Mouse (Mus musculus) CH12.LX (cell line): ENCODE data around the gene Rerg. TPM values are rescaled to one million over a fixed set of nuclear protein-coding genes. Genes with fewer than 3 reads are reported as not detected.

Source experiments
- DNase-seq: peaks from one replicate; pipeline ENCODE4 v3.0.0-alpha.2; 2013; ENCODE audit errors: extremely low read depth
- H3K27ac ChIP-seq: 2 replicates; pipeline ENCODE4 v1.5.1; 2012; ENCODE audit warnings: low read depth, mild to moderate bottlenecking, control low read depth, moderate library complexity; ENCODE audit not compliant: insufficient read depth
- H3K27me3 ChIP-seq: replicated peaks from 2 replicates; pipeline ENCODE3; 2012; ENCODE audit warnings: inconsistent platforms
- H3K36me3 ChIP-seq, 2 experiments: replicated peaks in 1 of 2; 2 replicates each; pipeline versions ENCODE3 to v1.6.1; 2012; ENCODE audit warnings: inconsistent platforms in 1 of 2, low read length in 1 of 2, mild to moderate bottlenecking in 1 of 2, mixed read lengths in 1 of 2, moderate library complexity in 1 of 2; ENCODE audit not compliant: control insufficient read depth in 1 of 2, insufficient read depth in 1 of 2
- H3K4me1 ChIP-seq, 2 experiments: 2 replicates each; pipeline ENCODE4 v1.6.1; 2012; ENCODE audit warnings: inconsistent platforms in 1 of 2, moderate library complexity in 1 of 2; ENCODE audit not compliant: insufficient read depth in 2 of 2, control insufficient read depth in 1 of 2
- H3K4me2 ChIP-seq: 2 replicates; pipeline ENCODE4 v1.6.1; 2012; ENCODE audit warnings: low read depth, mild to moderate bottlenecking, control low read depth; ENCODE audit not compliant: poor library complexity, insufficient read depth, severe bottlenecking
- H3K4me3 ChIP-seq, 3 experiments: fragments of 150-350 bp in 1 of 3; sonication (generic) in 1 of 3; replicated peaks in 1 of 3; 2 replicates each; pipeline versions ENCODE3 to v1.5.1; 2011 to 2012; ENCODE audit warnings: low read depth in 2 of 3, low read length in 2 of 3, mild to moderate bottlenecking in 2 of 3, moderate library complexity in 2 of 3, control low read depth in 1 of 3, improper control_type of control experiment in 1 of 3, inconsistent platforms in 1 of 3, mixed read lengths in 1 of 3; ENCODE audit not compliant: poor library complexity in 1 of 3
- H3K79me2 ChIP-seq: replicated peaks from 2 replicates; pipeline ENCODE4 v1.6.1; 2012; ENCODE audit warnings: mild to moderate bottlenecking, moderate library complexity; ENCODE audit not compliant: control insufficient read depth, poor library complexity, insufficient read depth, severe bottlenecking; ENCODE audit errors: extremely low read depth
- H3K9ac ChIP-seq: 2 replicates; pipeline ENCODE4 v1.6.1; 2012; ENCODE audit warnings: low read depth, mild to moderate bottlenecking, control low read depth, moderate library complexity; ENCODE audit not compliant: insufficient read depth
- H3K9me3 ChIP-seq: replicated peaks from 2 replicates; pipeline ENCODE3; 2012; ENCODE audit warnings: low read length, inconsistent platforms, mixed read lengths
- CTCF ChIP-seq, 2 experiments: IDR thresholded peaks in 1 of 2; conservative IDR thresholded peaks in 1 of 2; 2 replicates each; pipeline ENCODE4 v1.5.1; 2011 to 2012; ENCODE audit warnings: low read depth in 2 of 2, low read length in 2 of 2, improper control_type of control experiment in 1 of 2, inconsistent platforms in 1 of 2, mild to moderate bottlenecking in 1 of 2, moderate library complexity in 1 of 2
- E2F4 ChIP-seq: IDR thresholded peaks from 2 replicates; pipeline ENCODE4 v1.6.1; 2011; ENCODE audit warnings: low read depth, low read length, improper control_type of control experiment; ENCODE audit not compliant: insufficient replicate concordance
- ELF1 ChIP-seq: IDR thresholded peaks from 2 replicates; pipeline ENCODE4 v1.6.1; 2014; ENCODE audit warnings: low read depth, mild to moderate bottlenecking, inconsistent platforms, low read length, improper control_type of control experiment
- EP300 ChIP-seq: IDR thresholded peaks from 2 replicates; pipeline ENCODE4 v1.6.1; 2011; ENCODE audit warnings: low read length, improper control_type of control experiment
- ETS1 ChIP-seq: conservative IDR thresholded peaks from 2 replicates; pipeline ENCODE4 v1.6.1; 2012; ENCODE audit warnings: low read depth, mild to moderate bottlenecking, inconsistent platforms, low read length, improper control_type of control experiment, moderate library complexity
- GABPA ChIP-seq: IDR thresholded peaks from 2 replicates; pipeline ENCODE4 v1.6.1; 2012; ENCODE audit warnings: low read depth, low read length, improper control_type of control experiment, inconsistent platforms; ENCODE audit not compliant: insufficient replicate concordance
- IRF4 ChIP-seq: IDR thresholded peaks from 2 replicates; pipeline ENCODE4 v1.6.1; 2014; ENCODE audit warnings: low read depth, mild to moderate bottlenecking, inconsistent platforms, low read length, improper control_type of control experiment
- KAT2A ChIP-seq: IDR thresholded peaks from 2 replicates; pipeline ENCODE4 v1.6.1; 2012; ENCODE audit warnings: low read length, improper control_type of control experiment, inconsistent platforms; ENCODE audit not compliant: insufficient replicate concordance
- MAZ ChIP-seq: IDR thresholded peaks from 2 replicates; pipeline ENCODE4 v1.6.1; 2012; ENCODE audit warnings: low read depth, mild to moderate bottlenecking, inconsistent platforms, low read length, improper control_type of control experiment, moderate library complexity
- MXI1 ChIP-seq: IDR thresholded peaks from 2 replicates; pipeline ENCODE4 v1.6.1; 2011; ENCODE audit warnings: mild to moderate bottlenecking, low read depth, low read length, improper control_type of control experiment
- NRF1 ChIP-seq: IDR thresholded peaks from 2 replicates; pipeline ENCODE4 v1.6.1; 2014; ENCODE audit warnings: low read depth, mild to moderate bottlenecking, inconsistent platforms, low read length, improper control_type of control experiment, moderate library complexity
- POLR2A ChIP-seq: IDR thresholded peaks from 2 replicates; pipeline ENCODE4 v1.6.1; 2011; ENCODE audit warnings: low read depth, mild to moderate bottlenecking, improper control_type of control experiment, low read length
- POLR2AphosphoS2 ChIP-seq: IDR thresholded peaks from 2 replicates; pipeline ENCODE4 v1.6.1; 2011; ENCODE audit warnings: low read depth, low read length, improper control_type of control experiment
- RAD21 ChIP-seq: IDR thresholded peaks from 2 replicates; pipeline ENCODE4 v1.6.1; 2011; ENCODE audit warnings: low read depth, mild to moderate bottlenecking, low read length, improper control_type of control experiment, moderate library complexity
- ZC3H11A ChIP-seq: IDR thresholded peaks from 2 replicates; pipeline ENCODE4 v1.6.1; 2012; ENCODE audit warnings: low read depth, mild to moderate bottlenecking, inconsistent platforms, low read length, improper control_type of control experiment
- ZKSCAN1 ChIP-seq: IDR thresholded peaks from 2 replicates; pipeline ENCODE4 v1.6.1; 2012; ENCODE audit warnings: low read depth, inconsistent platforms, low read length, improper control_type of control experiment, borderline replicate concordance
- ZMIZ1 ChIP-seq: IDR thresholded peaks from 2 replicates; pipeline ENCODE4 v1.6.1; 2012; ENCODE audit warnings: low read depth, mild to moderate bottlenecking, inconsistent platforms, low read length, improper control_type of control experiment
- ZNF384 ChIP-seq: IDR thresholded peaks from 2 replicates; pipeline ENCODE4 v1.6.1; 2012; ENCODE audit warnings: low read depth, low read length, improper control_type of control experiment, inconsistent platforms
- dilution Hi-C: fragments of 300-500 bp; cut with MboI; formaldehyde crosslinking; loops from 2 replicates; pipeline ENCODE4 v1.14.3; 2020; ENCODE audit warnings: low sequenced_read_pairs; ENCODE audit not compliant: extremely low pct_unique_long_range_greater_than_20kb, extremely low pct_ligation_motif_present
- in situ Hi-C: fragments of 300-500 bp; cut with MboI; formaldehyde crosslinking; loops from 3 replicates; pipeline ENCODE4 v1.14.3; 2019; ENCODE audit warnings: low sequenced_read_pairs, low pct_ligation_motif_present, low pct_unique_long_range_greater_than_20kb, mixed read lengths
- polyA plus RNA-seq: library from polyadenylated mRNA; unstranded; fragments of >175 nt; gene quantifications from 2 replicates; pipeline ENCODE4 v1.2.1, GENCODE M21; 2012; ENCODE audit warnings: low read depth; ENCODE audit not compliant: insufficient read length
- total RNA-seq, 2 experiments: library from RNA; depleted of rRNA; stranded (reverse); fragments of 300-350 nt in 1 of 2; fragments of >200 nt in 1 of 2; gene quantifications; 2 replicates each; pipeline ENCODE4 v1.2.3; 2012 to 2014

Gene Rerg
- total and polyA plus RNA-seq, 3 experiments = not detected

DNA sequence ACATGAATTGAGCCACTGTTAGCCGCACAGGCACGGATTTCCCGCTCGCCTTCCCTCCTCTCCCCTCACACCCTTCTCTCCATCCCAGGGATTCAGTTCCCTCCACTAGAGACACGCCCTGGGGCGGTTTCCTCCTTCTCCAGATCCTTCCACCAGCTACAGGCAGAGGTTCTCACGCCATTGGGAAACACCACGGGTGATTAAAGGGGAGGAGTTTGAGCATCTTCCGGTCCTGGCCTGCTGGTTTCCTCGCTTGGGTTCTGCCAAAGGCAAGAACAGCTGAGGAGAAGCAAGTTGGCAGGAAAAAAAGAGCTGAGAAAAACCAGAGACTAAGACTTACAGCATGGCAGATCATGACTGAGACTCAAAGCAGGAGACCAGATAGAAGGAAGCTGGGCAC, 6.7 kb downstream of the Rerg start:
- H3K9me3 ChIP-seq = no peaks in the 10 kb centered on the region
- TF ChIP-seq RAD21 (no peak), MAZ (no peak), IRF4 (no peak), E2F4 (no peak), POLR2AphosphoS2 (no peak), CTCF (conservative IDR thresholded peaks at IDR 0.05 in 1 of 2, IDR thresholded peaks at IDR 0.05 in 1 of 2; ENCODE audit: low read depth in 2 of 2, low read length in 2 of 2) (no peak), ETS1 (no peak), ZKSCAN1 (no peak), KAT2A (no peak), POLR2A (no peak), ZNF384 (no peak), ELF1 (no peak), ZC3H11A (no peak), ZMIZ1 (no peak), EP300 (no peak), GABPA (no peak), MXI1 (no peak), NRF1 (no peak)
- dilution Hi-C loops = no loop called here
- H3K9ac ChIP-seq = no peak overlapping the region
- no peaks in the 10 kb centered on the region for H3K27me3 ChIP-seq
- no peaks in the 10 kb centered on the region for H3K4me1 ChIP-seq
- in situ Hi-C loops = no loop called here
- no peaks in the 10 kb centered on the region for H3K79me2 ChIP-seq
- H3K27ac ChIP-seq = no peak overlapping the region
- no peak overlapping the region for H3K4me2 ChIP-seq
- H3K4me3 ChIP-seq = no peak overlapping the region
- DNase-seq = no peak
- H3K36me3 ChIP-seq = no peaks in the 10 kb centered on the region

DNA sequence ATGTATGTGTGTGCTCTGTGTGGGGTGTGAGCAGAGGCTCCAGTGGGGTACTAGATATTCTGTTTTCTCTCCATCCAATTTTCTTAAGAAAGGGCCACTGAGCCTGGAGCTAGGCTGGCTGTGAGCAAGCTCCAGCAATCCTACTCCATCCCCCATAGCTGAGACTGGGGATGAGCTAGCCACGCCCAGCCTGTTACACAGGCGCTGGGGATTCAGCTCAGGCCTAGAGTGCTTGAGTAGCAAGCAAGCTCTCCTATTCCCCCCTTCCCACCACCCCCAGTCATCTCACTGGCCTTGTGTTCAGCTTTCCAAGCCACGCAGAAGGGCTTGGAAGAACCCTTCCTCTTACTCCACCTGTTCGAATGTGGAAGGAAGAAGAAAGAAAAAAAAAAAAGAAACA, 7.2 kb downstream of the Rerg start:
- Histone ChIP-seq H3K9ac (no peak overlapping the region), H3K9me3 (no peaks in the 10 kb centered on the region), H3K79me2 (no peaks in the 10 kb centered on the region), H3K36me3 (no peaks in the 10 kb centered on the region), H3K27me3 (no peaks in the 10 kb centered on the region), H3K27ac (no peak overlapping the region), H3K4me1 (no peaks in the 10 kb centered on the region), H3K4me3 (no peak overlapping the region), H3K4me2 (no peak overlapping the region)
- in situ Hi-C loops (no loop called here), dilution Hi-C loops (no loop called here)
- no peak for DNase-seq
- TF ChIP-seq ZMIZ1 (no peak), IRF4 (no peak)
